Mouse (Mus musculus): ENCODE data around the gene Rnf144b. TPM values are rescaled to one million over a fixed set of nuclear protein-coding genes. Genes with fewer than 3 reads are reported as not detected.

Rnf144b gene
- polyA plus RNA-seq, 1 experiment = 2.4 TPM

DNA sequence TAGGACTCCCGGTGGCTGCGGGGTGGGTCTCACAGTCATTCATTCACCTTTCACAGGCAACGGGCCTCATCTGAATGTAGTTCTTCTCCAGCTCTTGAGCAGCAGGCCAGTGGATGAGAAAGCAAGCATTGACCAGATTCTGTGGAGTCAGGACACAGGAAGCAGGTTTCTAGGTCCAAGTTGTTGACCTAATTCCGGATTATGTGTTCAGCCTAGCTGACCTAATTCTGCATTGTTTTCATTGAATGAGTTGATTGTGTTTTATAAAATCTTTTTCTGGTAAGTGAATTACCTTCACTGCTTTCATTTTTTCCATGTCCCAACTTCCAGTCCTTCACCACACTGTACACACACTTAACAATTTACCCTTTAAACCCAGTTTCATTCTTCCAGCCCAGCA lies 32.4 kb downstream of the Rnf144b start:
- 62% methylated on average over 4 of the region's 4 CpGs for WGBS
- Histone ChIP-seq H3K36me3 (ENCODE audit: control insufficient read depth, insufficient read depth, low read length) (no peaks in the 10 kb centered on the region), H3K27me3 (ENCODE audit: control insufficient read depth, insufficient read depth, low read length) (no peaks in the 10 kb centered on the region), H3K27ac (ENCODE audit: insufficient read depth, low read depth, low read length) (no peak overlapping the region), H3K4me1 (ENCODE audit: control insufficient read depth, insufficient read depth, insufficient read length, low read length) (no peaks in the 10 kb centered on the region), H3K4me3 (ENCODE audit: low read depth, low read length) (no peak overlapping the region)
- TF ChIP-seq CTCF (IDR thresholded peaks at IDR 0.05; ENCODE audit: extremely low read depth, insufficient read length, insufficient replicate concordance, low read depth, low read length) (no peak), POLR2A (IDR thresholded peaks at IDR 0.05; ENCODE audit: low read depth, low read length) (no peak)

DNA sequence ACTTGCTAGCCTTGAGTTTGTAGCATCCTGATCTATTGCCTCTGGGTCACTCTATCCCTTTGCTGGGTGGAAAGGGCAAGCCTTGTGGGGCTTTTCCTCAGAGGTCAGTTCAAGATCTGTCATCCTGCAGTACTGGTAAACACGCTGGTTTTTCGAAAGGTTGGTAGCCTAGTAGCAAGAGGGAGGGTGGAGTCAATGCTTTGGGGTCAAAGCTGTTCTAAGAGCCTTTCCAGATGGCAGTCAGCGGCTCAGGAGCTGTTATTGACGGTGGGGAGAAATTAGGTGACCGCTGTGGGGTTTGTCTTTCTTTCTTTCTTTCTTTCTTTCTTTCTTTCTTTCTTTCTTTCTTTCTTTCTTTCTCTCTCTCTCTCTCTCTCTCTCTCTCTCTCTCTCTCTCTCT lies 34.4 kb downstream of the Rnf144b start:
- no peaks in the 10 kb centered on the region for H3K36me3 ChIP-seq (ENCODE audit: control insufficient read depth, insufficient read depth, low read length)
- TF ChIP-seq CTCF (IDR thresholded peaks at IDR 0.05; ENCODE audit: extremely low read depth, insufficient read length, insufficient replicate concordance, low read depth, low read length) = no peak
- no peak for TF ChIP-seq POLR2A (IDR thresholded peaks at IDR 0.05; ENCODE audit: low read depth, low read length)
- H3K27ac ChIP-seq (ENCODE audit: insufficient read depth, low read depth, low read length) = no peak overlapping the region
- no peaks in the 10 kb centered on the region for H3K4me1 ChIP-seq (ENCODE audit: control insufficient read depth, insufficient read depth, insufficient read length, low read length)
- WGBS = 65% methylated on average over 5 of the region's 5 CpGs
- no peaks in the 10 kb centered on the region for H3K27me3 ChIP-seq (ENCODE audit: control insufficient read depth, insufficient read depth, low read length)
- no peak overlapping the region for H3K4me3 ChIP-seq (ENCODE audit: low read depth, low read length)

DNA sequence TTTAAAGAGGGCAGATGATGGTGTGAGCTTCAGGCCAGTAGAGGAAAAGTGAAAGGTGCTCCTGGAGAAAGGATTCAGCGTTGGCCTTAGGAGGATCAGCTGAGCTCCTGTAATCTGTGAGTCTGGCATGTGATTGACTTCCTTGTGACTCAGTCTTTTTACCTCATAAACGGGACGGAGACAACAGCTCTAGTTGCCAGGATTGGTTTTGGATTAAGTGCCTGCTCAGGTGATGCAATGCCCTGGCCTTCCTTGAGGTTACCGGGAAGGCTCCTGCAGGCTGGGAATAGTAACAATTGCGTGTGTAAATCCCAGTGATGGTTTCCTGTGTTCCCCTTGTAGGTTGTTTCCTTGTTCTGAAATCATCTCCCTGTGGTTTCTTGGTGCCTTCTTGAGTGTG lies 39.5 kb downstream of the Rnf144b start:
- TF ChIP-seq CTCF (IDR thresholded peaks at IDR 0.05; ENCODE audit: extremely low read depth, insufficient read length, insufficient replicate concordance, low read depth, low read length) (no peak), POLR2A (IDR thresholded peaks at IDR 0.05; ENCODE audit: low read depth, low read length) (no peak)
- Histone ChIP-seq H3K27me3 (ENCODE audit: control insufficient read depth, insufficient read depth, low read length) (no peaks in the 10 kb centered on the region), H3K4me3 (ENCODE audit: low read depth, low read length) (no peak overlapping the region), H3K36me3 (ENCODE audit: control insufficient read depth, insufficient read depth, low read length) (no peaks in the 10 kb centered on the region), H3K4me1 (ENCODE audit: control insufficient read depth, insufficient read depth, insufficient read length, low read length) (no peaks in the 10 kb centered on the region), H3K27ac (ENCODE audit: insufficient read depth, low read depth, low read length) (no peak overlapping the region)
- WGBS = 73% methylated on average over 5 of the region's 5 CpGs

DNA sequence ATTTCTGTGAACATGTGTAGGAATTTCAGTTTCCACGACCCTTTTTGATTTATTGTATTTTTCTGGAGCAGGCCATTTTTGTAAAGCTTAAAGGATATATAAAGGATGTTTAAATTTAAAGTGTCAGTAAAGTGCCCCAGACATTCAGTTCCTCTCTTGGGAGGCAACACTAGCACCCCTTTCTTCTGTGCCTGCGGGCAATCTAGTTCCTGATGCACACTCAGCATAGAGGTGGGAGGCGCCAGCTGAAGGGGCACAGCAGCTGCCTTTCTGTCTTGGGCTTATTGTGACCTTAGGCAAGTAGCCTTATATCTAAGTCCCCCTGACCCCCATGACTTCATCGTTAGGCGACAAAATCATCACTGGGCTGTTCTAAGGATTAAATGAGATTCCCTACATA lies 42.3 kb downstream of the Rnf144b start:
- Histone ChIP-seq H3K27ac (ENCODE audit: insufficient read depth, low read depth, low read length) (no peak overlapping the region), H3K27me3 (ENCODE audit: control insufficient read depth, insufficient read depth, low read length) (no peaks in the 10 kb centered on the region), H3K36me3 (ENCODE audit: control insufficient read depth, insufficient read depth, low read length) (no peaks in the 10 kb centered on the region), H3K4me1 (ENCODE audit: control insufficient read depth, insufficient read depth, insufficient read length, low read length) (no peaks in the 10 kb centered on the region), H3K4me3 (ENCODE audit: low read depth, low read length) (no peak overlapping the region)
- TF ChIP-seq CTCF (IDR thresholded peaks at IDR 0.05; ENCODE audit: extremely low read depth, insufficient read length, insufficient replicate concordance, low read depth, low read length) (no peak), POLR2A (IDR thresholded peaks at IDR 0.05; ENCODE audit: low read depth, low read length) (no peak)
- 85% methylated on average over 5 of the region's 5 CpGs for WGBS

DNA sequence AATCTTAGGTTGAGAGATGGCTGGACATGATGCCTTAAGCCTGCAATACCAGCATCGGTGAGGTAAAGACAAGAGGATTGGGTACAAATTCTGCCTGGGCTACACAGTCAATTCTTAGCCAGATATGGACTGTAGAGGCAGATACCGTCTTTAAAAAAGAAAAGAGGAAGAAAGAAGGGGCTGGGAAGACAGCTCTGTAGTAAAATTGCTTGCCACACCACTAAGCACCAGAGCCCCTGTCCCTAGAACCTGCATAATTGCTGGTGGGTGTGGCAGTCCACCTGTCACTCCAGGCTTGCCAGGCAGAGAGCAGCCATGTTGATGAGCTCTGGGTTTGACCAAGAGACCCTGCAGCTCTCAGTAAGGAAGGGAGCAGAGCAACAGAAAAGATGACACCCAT lies 42.8 kb downstream of the Rnf144b start:
- TF ChIP-seq POLR2A (IDR thresholded peaks at IDR 0.05; ENCODE audit: low read depth, low read length) (no peak), CTCF (IDR thresholded peaks at IDR 0.05; ENCODE audit: extremely low read depth, insufficient read length, insufficient replicate concordance, low read depth, low read length) (no peak)
- 84% methylated on average over 2 of the region's 2 CpGs for WGBS
- Histone ChIP-seq H3K4me1 (ENCODE audit: control insufficient read depth, insufficient read depth, insufficient read length, low read length) (no peaks in the 10 kb centered on the region), H3K4me3 (ENCODE audit: low read depth, low read length) (no peak overlapping the region), H3K36me3 (ENCODE audit: control insufficient read depth, insufficient read depth, low read length) (no peaks in the 10 kb centered on the region), H3K27me3 (ENCODE audit: control insufficient read depth, insufficient read depth, low read length) (no peaks in the 10 kb centered on the region), H3K27ac (ENCODE audit: insufficient read depth, low read depth, low read length) (no peak overlapping the region)

DNA sequence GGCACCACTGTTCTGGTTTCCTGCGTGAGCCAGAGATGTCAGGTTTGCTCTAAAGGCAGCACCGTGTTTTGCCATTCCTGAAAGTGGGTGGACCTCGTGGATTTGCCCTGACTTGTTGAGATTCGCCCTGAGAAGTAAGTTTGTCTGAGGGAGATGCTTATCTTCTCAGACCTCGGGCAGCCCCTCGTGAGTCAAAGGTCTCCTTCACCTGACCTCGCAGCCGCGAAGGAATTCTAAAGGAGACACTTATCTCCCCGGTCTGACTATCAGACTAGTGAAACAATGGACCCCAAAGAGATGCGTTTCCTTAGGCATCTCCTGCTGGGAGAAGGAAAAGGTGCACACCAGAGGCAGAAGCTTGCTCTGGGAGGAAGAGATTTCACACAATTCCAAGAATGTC lies 46.0 kb downstream of the Rnf144b start:
- no peaks in the 10 kb centered on the region for H3K27me3 ChIP-seq (ENCODE audit: control insufficient read depth, insufficient read depth, low read length)
- no peak overlapping the region for H3K4me3 ChIP-seq (ENCODE audit: low read depth, low read length)
- TF ChIP-seq POLR2A (IDR thresholded peaks at IDR 0.05; ENCODE audit: low read depth, low read length) (no peak), CTCF (IDR thresholded peaks at IDR 0.05; ENCODE audit: extremely low read depth, insufficient read length, insufficient replicate concordance, low read depth, low read length) (no peak)
- no peaks in the 10 kb centered on the region for H3K4me1 ChIP-seq (ENCODE audit: control insufficient read depth, insufficient read depth, insufficient read length, low read length)
- WGBS = 13% methylated on average over 11 of the region's 11 CpGs
- no peaks in the 10 kb centered on the region for H3K36me3 ChIP-seq (ENCODE audit: control insufficient read depth, insufficient read depth, low read length)
- no peak overlapping the region for H3K27ac ChIP-seq (ENCODE audit: insufficient read depth, low read depth, low read length)

DNA sequence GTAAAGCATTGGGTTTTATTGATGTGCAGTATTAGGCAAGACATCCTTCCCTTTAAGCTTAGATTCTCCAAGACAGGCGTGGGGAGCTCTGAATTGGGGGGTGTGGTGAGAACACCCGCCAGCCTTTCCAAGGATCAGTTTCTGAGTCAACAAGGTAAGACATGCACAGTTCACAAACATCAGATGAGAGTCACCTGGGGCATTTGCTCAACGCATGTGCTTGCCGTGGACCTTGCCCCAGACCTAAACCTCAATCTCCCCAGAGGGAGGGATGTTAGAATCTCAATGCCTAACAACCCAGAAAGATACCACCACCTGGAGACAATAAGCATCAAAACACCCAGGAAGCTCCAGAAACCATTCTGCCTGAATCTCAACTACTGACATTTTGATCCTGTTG lies 47.6 kb downstream of the Rnf144b start:
- no peaks in the 10 kb centered on the region for H3K4me1 ChIP-seq (ENCODE audit: control insufficient read depth, insufficient read depth, insufficient read length, low read length)
- TF ChIP-seq POLR2A (IDR thresholded peaks at IDR 0.05; ENCODE audit: low read depth, low read length) (no peak), CTCF (IDR thresholded peaks at IDR 0.05; ENCODE audit: extremely low read depth, insufficient read length, insufficient replicate concordance, low read depth, low read length) (no peak)
- no peak overlapping the region for H3K27ac ChIP-seq (ENCODE audit: insufficient read depth, low read depth, low read length)
- H3K27me3 ChIP-seq (ENCODE audit: control insufficient read depth, insufficient read depth, low read length) = no peaks in the 10 kb centered on the region
- no peak overlapping the region for H3K4me3 ChIP-seq (ENCODE audit: low read depth, low read length)
- 23% methylated on average over 4 of the region's 4 CpGs for WGBS
- H3K36me3 ChIP-seq (ENCODE audit: control insufficient read depth, insufficient read depth, low read length) = no peaks in the 10 kb centered on the region
